Mouse (Mus musculus): ENCODE data around the gene Fbf1.
"Not testable (repeated sequence)": the region's sequence is repeated elsewhere in the genome, so short reads cannot be mapped to it uniquely, and the experiment has no call there.

Gene Fbf1

GRCm38 (mm10) chr11:116133497-116133896 lies 34.5 kb downstream of the Fbf1 start:
- DNase-seq: no peak

DNA sequence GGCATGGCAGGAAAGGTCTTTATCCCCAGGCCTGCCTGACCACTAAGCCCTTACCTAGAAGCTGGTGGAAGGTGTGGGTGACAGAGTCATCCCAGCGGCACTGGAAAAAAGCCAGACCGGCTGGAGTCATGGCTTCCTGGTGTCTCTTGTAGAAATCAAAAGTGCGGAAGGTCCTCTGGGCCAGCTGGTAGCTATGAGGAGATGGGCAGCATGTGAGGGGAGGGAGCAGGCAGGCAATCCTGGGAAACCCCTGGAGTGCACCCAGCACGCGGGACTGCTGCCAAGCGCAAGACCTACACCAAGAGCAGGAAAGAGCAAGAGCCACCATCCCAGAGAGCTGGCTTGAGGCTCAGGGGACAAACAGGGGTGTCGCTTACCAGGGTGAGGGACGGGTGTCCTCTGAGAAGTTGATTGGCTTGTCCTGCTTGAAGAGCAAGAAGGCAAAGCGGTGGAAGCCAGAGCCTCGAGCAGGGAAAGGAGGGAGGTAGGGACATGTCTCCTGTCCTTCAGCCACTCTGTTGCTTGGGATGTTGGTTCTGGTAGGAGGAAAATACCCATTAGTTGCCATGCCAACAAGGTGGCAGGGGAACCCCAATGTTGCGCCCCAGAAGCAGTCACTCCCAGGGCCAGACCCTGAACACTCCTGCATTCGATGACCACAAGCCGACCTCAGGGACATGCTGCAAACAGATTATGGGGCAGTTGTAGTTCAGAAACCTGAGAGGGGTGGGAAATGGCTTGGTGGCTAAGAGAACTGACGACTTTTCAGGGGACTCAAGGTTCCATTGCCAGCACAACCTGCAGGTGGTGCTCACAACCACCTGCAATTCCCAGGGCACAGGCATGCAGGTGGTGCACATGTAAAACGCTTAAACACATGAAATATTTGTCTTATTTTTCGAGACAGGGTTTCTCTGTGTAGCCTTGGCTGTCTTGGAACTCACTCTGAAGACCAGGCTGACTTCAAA lies 35.3 kb downstream of the Fbf1 start:
- DNase-seq: no peak

DNA sequence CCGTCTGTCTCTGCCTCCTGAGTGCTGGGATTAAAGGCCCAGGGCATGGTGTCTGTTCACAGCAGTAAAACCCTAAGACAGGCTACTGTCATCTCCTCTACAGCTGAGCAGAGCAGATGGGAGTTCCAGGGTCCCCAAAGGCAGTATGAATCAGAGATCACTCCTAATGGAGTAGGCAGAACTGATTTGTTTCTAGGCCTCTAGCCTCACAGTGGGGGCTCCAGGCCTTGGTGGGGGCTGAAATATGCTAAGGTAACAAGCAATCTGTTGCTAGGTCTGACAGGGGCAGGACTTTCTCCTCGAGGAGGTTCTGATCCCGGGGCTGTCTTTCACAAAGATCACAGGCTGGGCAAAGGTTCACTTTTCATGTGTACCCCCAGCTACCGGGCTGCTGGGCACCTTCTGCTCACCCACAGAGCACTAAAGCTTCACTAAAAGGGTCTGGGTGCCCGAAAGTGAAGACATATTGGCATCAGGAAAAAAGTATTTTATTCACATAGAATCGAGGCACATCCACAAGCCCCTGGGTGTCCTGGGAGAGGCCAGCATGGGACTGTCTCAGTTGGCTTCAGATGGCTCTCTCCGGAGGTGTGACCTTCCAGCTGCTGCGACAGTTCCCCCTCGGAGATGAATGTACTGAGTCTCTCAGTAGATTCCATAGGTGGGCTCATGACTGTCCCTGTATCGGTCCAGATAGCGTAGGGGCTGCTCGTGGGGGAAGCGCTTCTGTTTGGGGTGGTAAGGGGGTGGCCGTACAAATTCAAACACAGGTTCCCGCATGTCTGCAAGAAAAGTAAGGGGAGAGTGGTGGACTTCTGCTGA lies 36.4 kb downstream of the Fbf1 start:
- DNase-seq: no peak

DNA sequence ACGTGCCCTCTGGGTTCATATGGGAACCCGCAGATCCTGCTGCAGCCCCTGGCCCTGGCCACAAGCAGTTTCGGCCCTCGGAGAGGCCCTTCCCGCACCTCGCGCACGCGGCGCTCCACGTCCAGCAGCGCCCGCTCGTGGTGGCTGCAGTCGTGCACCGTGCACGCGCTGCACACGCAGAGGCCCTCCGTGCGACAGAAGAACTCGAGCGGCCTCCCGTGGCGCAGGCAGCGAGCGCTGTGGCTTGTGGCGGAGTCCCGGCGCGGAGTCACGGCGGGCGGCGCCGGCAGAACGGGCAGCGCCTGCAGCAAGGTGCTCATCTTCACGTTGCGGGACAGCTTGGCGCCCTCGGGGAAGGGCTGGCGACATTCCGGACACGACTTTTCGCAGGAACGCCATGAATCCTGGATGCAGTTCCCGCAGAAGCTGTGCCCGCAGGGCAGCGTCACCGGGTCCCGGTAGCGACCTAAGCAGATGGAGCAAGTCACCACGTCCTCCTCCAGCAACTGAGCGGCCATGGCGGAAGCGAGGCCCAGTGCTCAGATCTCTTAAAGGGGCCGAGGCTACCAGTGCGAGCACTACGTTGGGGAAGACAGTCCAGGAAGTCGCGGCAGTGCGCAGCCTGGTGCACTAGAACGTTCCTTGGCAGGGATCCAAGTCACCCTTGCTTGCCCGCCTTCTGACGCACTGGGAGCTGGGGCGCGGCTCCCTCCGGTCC lies 37.3 kb downstream of the Fbf1 start, which contains the start of gene Trim65:
Gene Trim65 (minus strand): TSS at position 641 of the 718 bp plus-strand sequence.
- DNase-seq: peak; percentile 82 to 89

DNA sequence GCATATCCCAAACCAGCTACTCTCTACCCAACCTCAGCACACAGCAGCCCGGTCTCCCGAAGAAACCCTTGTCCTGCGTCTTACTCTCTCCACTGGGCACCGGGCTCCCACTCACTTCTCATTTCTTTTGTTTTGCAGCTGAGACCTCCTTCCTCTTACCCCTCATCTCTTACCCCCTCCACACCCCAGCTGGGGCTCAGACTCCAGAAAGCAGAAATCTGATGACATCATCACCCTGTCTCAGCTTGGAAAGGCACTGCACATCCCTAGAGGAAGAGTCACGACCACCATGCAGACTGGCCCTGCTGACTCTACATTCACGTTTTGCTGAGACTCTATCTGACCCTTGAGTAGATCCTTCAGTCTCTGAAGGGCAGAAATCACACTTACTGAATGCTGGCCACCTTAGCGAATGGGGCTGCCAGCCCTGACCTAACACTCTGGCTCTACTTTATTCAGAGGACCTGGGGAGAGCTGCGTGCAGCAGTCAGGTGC lies 37.9 kb downstream of the Fbf1 start:
- DNase-seq: no peak

GRCm38 (mm10) chr11:116129091-116129790 lies 38.7 kb downstream of the Fbf1 start:
- DNase-seq: no peak

- no peak for DNase-seq
Observed at GRCm38 (mm10) chr11:116127986-116128385, 40.0 kb downstream of the Fbf1 start.

DNA sequence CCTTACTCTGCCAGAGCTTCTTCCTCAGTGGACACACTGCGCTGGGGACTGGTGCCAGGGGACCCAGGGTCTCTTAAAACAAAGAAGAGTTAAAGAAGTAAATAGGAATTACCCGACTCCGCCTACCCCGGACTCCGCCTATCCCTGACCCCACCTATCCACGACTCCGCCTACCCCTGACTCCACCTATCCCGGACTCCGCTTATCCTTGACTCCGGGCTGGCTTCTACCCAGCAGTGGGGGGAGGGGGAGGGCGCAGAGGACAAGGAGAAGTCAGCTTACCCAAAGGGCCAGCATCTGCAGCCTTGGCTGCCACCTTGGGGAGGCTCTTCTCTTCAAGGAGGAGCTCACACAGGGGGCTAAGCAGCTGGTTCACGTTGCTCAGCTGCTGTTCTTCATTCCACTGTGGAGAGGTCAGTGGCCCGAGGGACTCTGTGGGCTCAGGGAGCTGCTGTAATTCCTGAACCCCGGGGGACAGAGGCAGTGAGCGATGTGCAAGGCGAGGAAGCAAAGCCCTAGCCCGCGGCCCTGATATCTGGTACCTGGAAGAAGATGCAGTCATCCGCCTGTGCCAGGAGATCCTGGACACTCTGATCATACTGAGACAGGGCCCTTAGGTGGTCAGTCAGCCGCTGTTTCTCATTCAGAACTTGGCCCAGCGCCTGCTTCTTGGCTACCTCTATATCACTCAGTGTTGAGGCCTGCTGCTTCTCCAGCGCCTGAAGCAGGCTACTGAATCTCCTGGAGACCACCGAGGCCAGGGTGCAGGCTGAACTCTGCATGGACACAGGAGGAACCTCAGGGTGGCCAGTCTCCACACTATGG lies 40.6 kb downstream of the Fbf1 start, which contains the start of gene Trim47:
Gene Trim47 (minus strand): TSS at position 55 of the 825 bp plus-strand sequence.
- peak in 1 of 2 experiments; percentile 34 for DNase-seq

GRCm38 (mm10) chr11:116126261-116126660 lies 41.7 kb downstream of the Fbf1 start:
- DNase-seq: no peak

DNA sequence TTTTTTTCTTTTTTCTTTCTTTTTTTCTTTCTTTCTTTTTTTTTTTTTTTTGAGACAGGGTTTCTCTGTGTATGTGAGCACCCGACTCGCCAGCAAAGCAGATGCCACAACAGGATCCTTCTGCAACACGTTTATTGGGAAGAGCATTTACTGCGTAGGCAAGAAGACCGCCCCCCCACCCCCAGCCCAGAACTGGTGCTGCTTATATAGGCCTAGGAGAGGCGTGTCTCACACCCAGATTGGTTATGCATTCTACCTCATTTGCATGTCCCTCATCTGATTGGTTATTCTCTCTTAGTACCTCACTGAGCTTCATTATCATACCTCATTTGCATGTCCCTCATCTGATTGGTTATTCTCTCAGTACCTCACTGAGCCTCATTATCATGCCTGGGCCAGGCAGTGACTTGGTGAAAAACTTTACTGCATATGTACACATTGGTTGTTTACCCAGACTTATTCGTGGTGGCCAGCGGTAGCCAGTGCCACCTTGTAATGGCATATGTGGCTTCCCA lies 46.2 kb downstream of the Fbf1 start:
- DNase-seq: not testable (repeated sequence)

- no peak for DNase-seq
Observed at GRCm38 (mm10) chr11:116117819-116118218, 50.1 kb downstream of the Fbf1 start.

- no peak for DNase-seq
Observed at GRCm38 (mm10) chr11:116117241-116117640, 50.7 kb downstream of the Fbf1 start.

- no peak for DNase-seq
Observed at GRCm38 (mm10) chr11:116111611-116112203, 56.3 kb downstream of the Fbf1 start.

GRCm38 (mm10) chr11:116111067-116111466 lies 56.9 kb downstream of the Fbf1 start:
- no peak for DNase-seq

- DNase-seq: no peak
Observed at GRCm38 (mm10) chr11:116110540-116110939, 57.4 kb downstream of the Fbf1 start.

GRCm38 (mm10) chr11:116110131-116110530 lies 57.8 kb downstream of the Fbf1 start:
- no peak for DNase-seq

GRCm38 (mm10) chr11:116109441-116110081 lies 58.4 kb downstream of the Fbf1 start:
- no peak for DNase-seq

- no peak for DNase-seq
Observed at GRCm38 (mm10) chr11:116108464-116109137, 59.4 kb downstream of the Fbf1 start.

DNA sequence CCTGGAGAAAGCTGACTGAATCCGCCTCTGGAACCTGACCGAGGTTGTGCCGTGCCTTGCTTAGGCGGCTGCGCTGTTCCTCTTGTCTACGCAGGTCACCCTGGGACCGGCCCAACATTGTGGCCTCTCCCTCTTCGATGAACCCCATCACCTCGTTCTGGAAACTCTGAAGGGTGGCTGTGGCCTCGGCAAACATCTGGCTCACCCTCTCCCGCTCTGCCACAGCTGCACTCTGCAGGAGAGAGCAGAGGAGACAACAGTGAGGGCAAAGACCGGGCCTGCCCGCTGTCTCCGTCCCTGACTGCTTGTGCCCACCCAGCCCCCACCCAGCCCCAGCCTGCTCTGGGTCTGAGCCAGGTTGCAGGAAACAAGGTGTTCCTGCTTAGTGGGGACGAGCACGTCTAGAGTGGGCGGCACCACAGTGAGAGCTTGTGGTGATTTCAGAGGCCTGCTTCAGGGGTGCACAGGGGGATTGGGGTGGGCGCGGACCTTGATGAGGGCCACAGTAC lies 60.1 kb downstream of the Fbf1 start:
- no peak for DNase-seq

Data from cerebellum, postnatal 36 days (tissue).